In genomic region chr9:60616946-60617345, GRCm38 (mm10) we compare ENCODE assay signal across 9 mouse cellular contexts.
DNase-seq lines count a peak whose midpoint lies in the region; ATAC-seq and TF ChIP-seq lines count a peak whose summit lies in the region.
"Had no signal": no experiment of that assay in that cellular context is flagged by ENCODE, and none has a peak within 500 bp of the region (broad histone marks: within the 10 kb centered on the region; RNA-seq: fewer than 3 reads in every experiment).

No protein-coding gene starts in this region.

- H3K4me2 ChIP-seq in hindbrain, embryonic 15.5 days, result no peak overlapping the region
- no peak overlapping the region for H3K4me2 ChIP-seq in hindbrain, embryonic 13.5 days
- H3K4me2 ChIP-seq in intestine, postnatal 0 days (replicated peaks; ENCODE audit: low read depth), result peak overlapping the region; percentile 30

- peak overlapping the region; percentile 51; the same call in 1 of the 2 replicates for H3K27ac ChIP-seq in hindbrain, embryonic 15.5 days (replicated peaks)
- H3K27ac ChIP-seq in hindbrain, embryonic 13.5 days, result no peak overlapping the region
- H3K27ac ChIP-seq in intestine, postnatal 0 days (ENCODE audit: low read depth, low read length), result peak overlapping the region; percentile 30; the same call in 1 of the 2 replicates

- 63% methylated on average over 9 of the region's 9 CpGs for whole genome bisulfite sequencing in hindbrain, embryonic 15.5 days
- 63% methylated on average over 9 of the region's 9 CpGs for WGBS in hindbrain, embryonic 13.5 days
- WGBS in intestine, postnatal 0 days, result 50% methylated on average over 9 of the region's 9 CpGs

- 0 out of 2 replicates have a peak, but pooled peaks cover 3% of the 10 kb centered on the region for H3K4me1 ChIP-seq in hindbrain, embryonic 15.5 days (replicated peaks)
- no peaks in the 10 kb centered on the region for H3K4me1 ChIP-seq in hindbrain, embryonic 13.5 days (replicated peaks)
- H3K4me1 ChIP-seq in intestine, postnatal 0 days (replicated peaks; ENCODE audit: control insufficient read depth, insufficient read depth, low read length), result no peaks in the 10 kb centered on the region

- no peaks in the 10 kb centered on the region for H3K9me3 ChIP-seq in hindbrain, embryonic 15.5 days
- H3K9me3 ChIP-seq in hindbrain, embryonic 13.5 days, result no peaks in the 10 kb centered on the region
- no peaks in the 10 kb centered on the region for H3K9me3 ChIP-seq in intestine, postnatal 0 days (ENCODE audit: control insufficient read depth)

- peaks cover 12% of the 10 kb centered on the region for H3K36me3 ChIP-seq in hindbrain, embryonic 15.5 days
- H3K36me3 ChIP-seq in hindbrain, embryonic 13.5 days, result peaks cover 37% of the 10 kb centered on the region
- H3K36me3 ChIP-seq in intestine, postnatal 0 days (ENCODE audit: control insufficient read depth, insufficient read depth), result no peaks in the 10 kb centered on the region

- peak; percentile 59 for DNase-seq in adrenal gland, adult 2 months
- DNase-seq in gastrocnemius, postnatal 25 days, result peak; percentile 18
- no peak for DNase-seq in layer of hippocampus, adult 11-12 months (ENCODE audit: low spot score)
- DNase-seq in thymus, postnatal 14 days, result no peak

- no peak for TF ChIP-seq CTCF in intestine, postnatal 0 days (IDR thresholded peaks at IDR 0.05; ENCODE audit: low read depth)

- ATAC-seq in hindbrain, embryonic 15.5 days (ENCODE audit: low FRiP score, low read depth), result no peak
- ATAC-seq in hindbrain, embryonic 13.5 days (ENCODE audit: low FRiP score), result no peak
- no peak for ATAC-seq in intestine, postnatal 0 days
- ATAC-seq in activated CD4-positive, CD25-positive, alpha-beta regulatory T cell, adult 4 months, result no peak

- no peaks in the 10 kb centered on the region for H3K27me3 ChIP-seq in hindbrain, embryonic 15.5 days
- no peaks in the 10 kb centered on the region for H3K27me3 ChIP-seq in hindbrain, embryonic 13.5 days
- H3K27me3 ChIP-seq in intestine, postnatal 0 days (replicated peaks; ENCODE audit: control insufficient read depth, insufficient read depth, low read length), result no peaks in the 10 kb centered on the region
- H3K27me3 ChIP-seq: CH12.LX had no signal

- H3K9ac ChIP-seq in hindbrain, embryonic 15.5 days, result no peak overlapping the region; the same call in 1 of the 2 replicates
- H3K9ac ChIP-seq in hindbrain, embryonic 13.5 days, result no peak overlapping the region
- no peak overlapping the region for H3K9ac ChIP-seq in intestine, postnatal 0 days (ENCODE audit: low read depth, low read length)

- no peak overlapping the region for H3K4me3 ChIP-seq in hindbrain, embryonic 15.5 days
- no peak overlapping the region for H3K4me3 ChIP-seq in hindbrain, embryonic 13.5 days
- no peak overlapping the region for H3K4me3 ChIP-seq in intestine, postnatal 0 days (ENCODE audit: low read depth, low read length)

Comparison
In these comparisons a context has a peak if more than half of its experiments do, and no peak if none do; other contexts are left out.
1. DNase-seq: peak in adrenal gland, adult 2 months (single experiment) and gastrocnemius, postnatal 25 days (single experiment); none in layer of hippocampus, adult 11-12 months (single experiment) and thymus, postnatal 14 days (single experiment).